Mouse (Mus musculus): ENCODE measurements around the gene Gm13083. TPM values are rescaled to one million over a fixed set of nuclear protein-coding genes. Genes with fewer than 3 reads are reported as not detected.

Gene Gm13083
- 0.07 TPM in 1 of 2 replicates, not detected in the other for polyA plus RNA-seq (2012; ENCODE audit: low replicate concordance)

GRCm38 (mm10) chr4:143614703-143615102 lies at the start of gene Gm13083:
Gm13083 (plus strand) TSS chr4:143615003.

GRCm38 (mm10) chr4:143657146-143657545 lies 42.3 kb downstream of the Gm13083 start, which contains the start of gene Gm13088:
Gm13088 (minus strand) TSS chr4:143657246.

Other genes with a start within 250 kb of the Gm13083 start
- not detected in 2 replicates for gene Pramel1, start 220.6 kb upstream of the Gm13083 start, polyA plus RNA-seq (2012; ENCODE audit: low replicate concordance)
- gene Pramef8, start 202.6 kb upstream of the Gm13083 start, polyA plus RNA-seq (2012; ENCODE audit: low replicate concordance): 0.28 and 0.82 TPM in 2 replicates
- not detected in 2 replicates for gene Oog4, start 164.7 kb upstream of the Gm13083 start, polyA plus RNA-seq (2012; ENCODE audit: low replicate concordance)
- gene Gm13043, start 103.7 kb upstream of the Gm13083 start, polyA plus RNA-seq (2012; ENCODE audit: low replicate concordance): not detected in 2 replicates
- 0.15 TPM in 1 of 2 replicates, not detected in the other for gene Gm13040, start 79.0 kb upstream of the Gm13083 start, polyA plus RNA-seq (2012; ENCODE audit: low replicate concordance)
- gene BC080695, start 63.3 kb upstream of the Gm13083 start, polyA plus RNA-seq (2012; ENCODE audit: low replicate concordance): not detected in 2 replicates
- gene Gm13057, start 63.3 kb upstream of the Gm13083 start, polyA plus RNA-seq (2012; ENCODE audit: low replicate concordance): not detected in 2 replicates
- gene Gm13088, start 42.2 kb downstream of the Gm13083 start, polyA plus RNA-seq (2012; ENCODE audit: low replicate concordance): not detected in 2 replicates
- not detected in 2 replicates for gene Gm13089, start 87.7 kb downstream of the Gm13083 start, polyA plus RNA-seq (2012; ENCODE audit: low replicate concordance)
- not detected in 2 replicates for gene Gm13078, start 104.5 kb downstream of the Gm13083 start, polyA plus RNA-seq (2012; ENCODE audit: low replicate concordance)
- gene Gm13023, start 174.3 kb downstream of the Gm13083 start, polyA plus RNA-seq (2012; ENCODE audit: low replicate concordance): not detected in 2 replicates
- not detected in 2 replicates for gene Gm13084, start 201.1 kb downstream of the Gm13083 start, polyA plus RNA-seq (2012; ENCODE audit: low replicate concordance)
- gene Gm13103, start 231.5 kb downstream of the Gm13083 start, polyA plus RNA-seq (2012; ENCODE audit: low replicate concordance): not detected in 2 replicates

Data from leukemia stem cell, adult 10-12 weeks (primary cell).